Mouse (Mus musculus) lung, postnatal 10 days (tissue): Measurements from ENCODE around the gene Mllt1.
A peak's percentile ranks its signal among the peaks of the same experiment; 100 is the strongest.

Experiments
- DNase-seq: peaks from one replicate; pipeline ENCODE4 v3.0.0; 2021

The Mllt1 gene

DNA sequence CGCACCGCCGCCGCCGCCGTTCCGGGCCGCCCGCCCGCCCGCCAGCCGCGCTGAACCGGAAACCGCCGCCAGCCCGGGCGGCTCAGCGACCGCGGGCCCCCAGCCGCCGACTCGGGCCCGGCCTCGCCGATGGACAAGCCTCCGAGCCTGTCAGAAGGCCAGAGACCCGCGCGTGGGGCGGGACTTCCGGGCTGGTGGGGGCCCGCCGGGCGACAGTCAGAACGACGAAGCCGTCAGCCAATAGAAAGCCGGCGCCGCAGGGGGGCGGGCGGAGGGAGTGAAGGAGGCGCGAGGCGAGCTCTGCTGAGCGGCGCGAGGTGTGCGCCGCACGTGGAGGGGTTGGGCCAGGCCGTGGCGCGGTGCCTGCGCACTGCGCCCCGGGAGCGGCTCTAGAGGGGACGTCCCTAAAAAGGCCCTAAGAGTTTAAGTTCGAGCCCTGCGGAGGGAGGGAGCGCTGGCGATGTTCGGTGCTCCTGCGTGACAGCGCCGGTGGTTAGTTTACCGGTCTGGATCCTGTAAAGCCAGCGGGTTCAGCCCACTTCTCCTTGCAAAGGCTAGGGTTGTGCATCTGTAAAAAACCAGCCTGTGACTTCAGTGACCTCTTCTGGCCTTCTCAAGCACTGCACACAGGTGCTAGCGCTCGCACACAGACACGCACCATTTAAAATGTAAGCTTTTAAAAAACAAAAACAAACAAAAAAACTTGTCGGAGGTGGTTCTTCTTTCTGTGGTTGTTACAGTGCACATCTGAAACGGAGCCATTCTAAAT is at the start of gene Mllt1:
Mllt1 (minus strand) TSS at position 53 of the 769 bp plus-strand sequence.
- DNase-seq = peak; percentile 99

DNA sequence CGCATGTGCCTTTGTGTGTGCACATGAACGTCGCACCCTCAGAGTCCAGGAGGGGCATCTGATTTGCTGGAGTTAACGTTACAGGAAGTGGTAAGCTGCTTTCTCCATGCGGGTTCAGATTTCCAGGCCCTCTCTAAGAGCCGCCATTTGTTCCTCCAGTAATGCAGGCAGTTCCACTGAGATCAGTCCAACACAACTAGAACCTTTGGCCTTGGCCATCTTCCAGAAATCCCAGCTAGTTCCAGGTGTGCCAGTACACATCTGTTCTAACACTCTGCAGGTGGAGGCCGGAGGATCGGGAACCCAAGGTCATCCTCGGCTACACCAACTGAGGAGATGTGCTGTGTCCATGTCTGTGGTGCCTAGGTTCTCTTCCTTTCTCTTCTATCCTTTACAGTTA is 49.7 kb upstream of the Mllt1 start:
- no peak for DNase-seq

GRCm38 (mm10) chr17:56982013-56982412 is 46.8 kb upstream of the Mllt1 start, which contains the start of gene Acer1:
Acer1 (minus strand) TSS chr17:56982126.
- no peak for DNase-seq

GRCm38 (mm10) chr17:56981049-56981448 is 45.8 kb upstream of the Mllt1 start:
- no peak for DNase-seq

GRCm38 (mm10) chr17:56979524-56979923 is 44.3 kb upstream of the Mllt1 start:
- no peak for DNase-seq

GRCm38 (mm10) chr17:56976531-56977390 is 41.5 kb upstream of the Mllt1 start:
- DNase-seq = no peak

- no peak for DNase-seq
These were observed 40.2 kb upstream of the Mllt1 start for GRCm38 (mm10) chr17:56975391-56975790.

- no peak for DNase-seq
These were observed 39.6 kb upstream of the Mllt1 start for GRCm38 (mm10) chr17:56974708-56975240.

- no peak for DNase-seq
These were observed 38.9 kb upstream of the Mllt1 start for GRCm38 (mm10) chr17:56973956-56974707.

DNA sequence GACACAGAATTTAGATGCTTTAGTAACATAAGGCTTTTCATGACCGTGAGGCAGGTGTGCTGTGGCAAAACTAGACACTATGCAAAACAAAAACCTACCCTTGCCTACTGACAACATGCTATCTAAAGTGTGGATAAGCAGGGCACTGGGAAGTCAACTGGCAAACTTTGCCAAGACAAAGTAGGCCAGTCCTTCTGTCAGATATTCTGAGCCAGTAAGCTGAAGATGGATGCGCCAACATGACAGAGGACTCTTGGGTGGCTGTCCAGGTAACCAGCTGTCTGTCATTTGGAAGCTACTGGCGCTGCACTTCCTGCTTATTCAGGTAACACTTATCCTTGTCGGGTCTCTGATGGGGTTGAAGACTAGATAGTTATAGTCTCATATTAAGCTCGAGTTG is 34.9 kb upstream of the Mllt1 start:
- no peak for DNase-seq

GRCm38 (mm10) chr17:56969321-56969720 is 34.1 kb upstream of the Mllt1 start:
- DNase-seq = no peak

DNA sequence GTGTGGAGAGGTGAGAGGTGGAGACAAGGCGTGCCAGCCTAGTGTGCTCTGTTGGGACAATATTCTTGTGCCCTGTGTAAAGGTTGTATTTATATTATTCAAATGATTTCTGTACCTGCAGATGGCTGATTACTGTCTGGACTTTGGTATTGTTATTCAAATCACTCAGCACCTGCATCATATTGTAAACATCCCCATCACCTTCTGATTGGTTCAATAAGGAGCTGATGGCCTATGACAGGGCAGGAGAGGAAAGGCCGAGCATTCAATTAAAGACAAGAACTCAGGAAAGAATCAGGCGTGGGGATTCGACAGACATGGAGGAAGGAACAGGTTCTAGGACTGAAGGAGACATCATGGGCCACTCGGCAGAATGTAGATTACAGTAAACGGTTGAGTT is 28.4 kb upstream of the Mllt1 start:
- DNase-seq = no peak

GRCm38 (mm10) chr17:56962642-56963405 is 27.6 kb upstream of the Mllt1 start:
- no peak for DNase-seq

DNA sequence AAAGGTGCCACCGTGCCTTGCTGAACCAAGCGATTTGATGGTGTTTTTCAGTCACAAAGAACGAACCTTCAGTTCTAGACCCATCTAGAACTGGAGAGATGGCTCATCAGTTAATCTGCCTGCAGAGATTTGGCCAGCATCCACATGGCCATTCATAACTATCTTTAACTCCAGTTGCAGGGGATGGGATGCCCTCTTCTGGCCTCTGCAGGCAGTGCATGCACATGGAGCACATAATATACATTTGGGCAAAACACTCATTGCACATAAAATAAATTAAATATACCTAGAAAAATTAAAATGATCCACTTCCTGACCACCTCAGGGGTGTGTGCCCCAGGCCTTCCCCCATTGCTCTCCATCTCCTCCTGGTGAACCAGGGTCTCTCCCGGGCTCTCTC is 26.7 kb upstream of the Mllt1 start:
- DNase-seq = no peak

DNA sequence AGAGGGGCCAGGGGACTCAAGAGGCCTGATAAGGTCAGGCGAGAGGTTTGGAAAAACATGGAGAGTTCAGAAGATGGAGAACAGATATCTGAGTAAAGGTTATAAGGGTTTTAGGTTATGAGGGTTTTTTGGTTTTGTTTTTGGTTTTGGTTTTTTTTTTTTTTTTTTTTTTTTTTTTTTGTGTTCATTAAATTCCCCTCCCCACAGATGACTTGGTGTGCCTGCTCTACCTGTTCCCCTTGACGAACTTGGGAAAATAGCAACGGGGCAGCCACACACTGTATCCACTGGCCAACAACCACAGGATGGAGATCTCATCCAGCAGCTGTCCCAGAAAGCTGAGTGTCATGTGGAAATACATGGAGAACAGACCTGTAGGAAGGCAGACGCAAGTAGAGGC is 23.5 kb upstream of the Mllt1 start:
- no peak for DNase-seq

DNA sequence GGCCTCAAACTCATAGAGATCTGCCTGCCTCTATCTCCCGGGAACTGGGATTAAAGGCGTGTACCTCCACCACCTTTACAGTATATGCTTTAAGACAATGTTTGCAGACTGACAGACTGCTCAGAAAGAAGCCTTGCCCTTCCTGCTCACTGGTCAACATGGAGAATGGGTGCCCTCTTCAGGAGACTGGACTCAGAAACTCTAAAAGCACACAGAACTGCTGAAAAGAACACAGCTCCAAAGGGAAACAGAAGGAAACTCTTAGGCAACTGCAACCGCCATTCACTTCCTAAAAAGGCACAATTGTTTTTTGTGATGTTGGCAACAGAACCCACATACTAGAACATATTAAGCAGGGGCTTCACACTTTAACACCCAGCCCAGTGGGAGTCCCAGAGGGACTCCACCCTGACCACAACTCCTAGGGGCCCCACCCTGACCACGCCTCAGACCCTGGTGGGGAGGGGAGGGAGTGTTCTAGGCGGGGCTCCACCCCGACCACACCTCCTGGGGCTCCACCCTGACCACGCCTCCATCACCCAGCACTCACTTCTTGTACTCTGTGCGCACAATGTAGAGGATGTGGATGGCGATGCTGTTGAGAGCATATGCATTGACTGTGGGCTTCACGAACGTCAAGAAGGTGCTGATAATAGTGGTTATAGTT is 22.7 kb upstream of the Mllt1 start:
- peak; percentile 56 for DNase-seq

- no peak for DNase-seq
These were observed 19.7 kb upstream of the Mllt1 start for GRCm38 (mm10) chr17:56954871-56955270.

- no peak for DNase-seq
These were observed 17.4 kb upstream of the Mllt1 start for GRCm38 (mm10) chr17:56952639-56953038.

GRCm38 (mm10) chr17:56950915-56951314 is 15.7 kb upstream of the Mllt1 start:
- peak; percentile 68 for DNase-seq

DNA sequence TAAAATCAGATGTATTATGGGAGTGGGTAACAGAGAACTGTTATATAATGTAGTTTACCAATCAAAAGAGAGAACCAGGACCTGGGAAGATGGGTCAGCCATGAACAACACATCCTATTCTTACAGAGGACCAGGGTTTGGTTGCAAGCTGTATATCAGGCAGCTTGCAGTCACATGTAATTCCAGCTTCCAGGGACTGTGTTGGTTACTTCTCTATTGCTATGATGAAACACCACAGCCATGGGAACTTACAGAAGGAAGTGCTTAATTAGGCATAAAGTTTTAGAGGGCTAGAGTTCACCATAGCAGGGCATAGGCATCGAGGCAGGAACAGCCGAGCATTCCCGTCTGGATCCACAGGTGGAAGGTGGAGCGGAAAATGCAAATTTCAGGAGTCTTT is 3.5 kb upstream of the Mllt1 start:
- DNase-seq = no peak

DNA sequence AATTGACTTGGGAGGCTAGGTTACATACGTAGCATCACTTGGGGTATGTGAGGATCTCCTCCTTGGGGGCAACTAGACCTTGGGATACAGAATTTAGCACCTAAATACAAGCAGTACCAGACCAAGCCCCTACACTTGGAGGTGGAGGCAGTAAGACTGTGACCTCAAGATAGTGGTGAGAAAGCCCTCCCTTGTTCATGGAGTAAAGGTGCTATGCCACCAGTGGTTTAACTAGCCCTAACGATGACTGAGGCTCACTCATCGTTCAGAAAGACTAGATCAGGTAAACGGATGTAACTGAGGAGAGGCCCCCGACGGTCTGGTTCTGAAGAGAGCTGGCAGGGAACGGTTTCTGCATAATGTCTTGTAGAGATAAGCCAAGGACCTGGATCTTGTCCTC is 1.5 kb upstream of the Mllt1 start:
- DNase-seq = no peak
